Mouse (Mus musculus) WW6 (cell line): ENCODE data around the gene Slc51a.
A peak's percentile ranks its signal among the peaks of the same experiment; 100 is the strongest.
"Not testable (repeated sequence)": the region's sequence is repeated elsewhere in the genome, so short reads cannot be mapped to it uniquely, and the experiment has no call there.

Experiments used
- DNase-seq: peaks from one replicate; pipeline ENCODE4 v3.0.0-alpha.2; 2013; ENCODE audit warnings: low read depth, low spot score

The Slc51a gene

DNA sequence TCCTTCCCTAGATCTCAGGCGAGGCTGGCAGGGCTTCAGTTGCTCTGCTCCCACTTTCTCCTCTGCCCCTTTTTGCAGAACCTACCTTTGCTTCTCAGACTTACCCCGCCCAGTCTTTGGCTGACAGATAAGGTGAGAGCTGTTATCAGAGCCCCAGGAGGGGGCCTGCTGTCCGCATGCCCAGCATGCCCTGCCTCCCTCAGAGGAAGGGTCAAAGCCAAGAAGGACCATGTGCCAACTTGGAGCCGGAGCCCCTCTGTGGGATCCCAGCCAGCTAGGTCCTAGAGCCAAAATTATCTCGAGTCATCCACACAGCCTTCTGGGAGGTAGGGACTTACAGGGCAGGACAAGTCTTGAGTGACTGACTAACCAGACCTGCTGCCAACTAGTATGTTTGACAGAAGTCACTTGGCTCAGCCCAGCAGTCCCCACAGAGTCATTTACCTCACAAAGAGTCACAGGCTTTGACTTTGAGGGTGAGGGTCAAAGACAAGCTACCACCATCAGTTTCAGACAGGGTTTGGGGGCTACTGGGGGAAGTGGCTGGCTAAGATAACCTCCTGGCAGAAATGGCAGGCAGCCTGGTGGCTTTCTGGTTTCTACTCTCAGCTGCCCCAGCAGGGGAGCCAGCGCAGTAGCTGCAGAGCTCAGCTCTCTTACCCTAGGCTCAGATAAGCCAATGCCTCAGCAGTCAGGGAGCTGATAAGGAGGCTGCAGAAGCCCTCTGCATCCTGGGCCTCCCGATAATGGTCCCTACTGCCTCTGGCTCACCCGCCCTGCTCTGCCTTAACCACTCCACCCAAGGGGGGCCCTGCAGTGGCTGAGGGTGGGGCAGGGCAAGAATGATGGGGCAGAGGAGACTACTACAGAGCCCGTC, 21.6 kb upstream of the Slc51a start:
- DNase-seq: no peak

DNA sequence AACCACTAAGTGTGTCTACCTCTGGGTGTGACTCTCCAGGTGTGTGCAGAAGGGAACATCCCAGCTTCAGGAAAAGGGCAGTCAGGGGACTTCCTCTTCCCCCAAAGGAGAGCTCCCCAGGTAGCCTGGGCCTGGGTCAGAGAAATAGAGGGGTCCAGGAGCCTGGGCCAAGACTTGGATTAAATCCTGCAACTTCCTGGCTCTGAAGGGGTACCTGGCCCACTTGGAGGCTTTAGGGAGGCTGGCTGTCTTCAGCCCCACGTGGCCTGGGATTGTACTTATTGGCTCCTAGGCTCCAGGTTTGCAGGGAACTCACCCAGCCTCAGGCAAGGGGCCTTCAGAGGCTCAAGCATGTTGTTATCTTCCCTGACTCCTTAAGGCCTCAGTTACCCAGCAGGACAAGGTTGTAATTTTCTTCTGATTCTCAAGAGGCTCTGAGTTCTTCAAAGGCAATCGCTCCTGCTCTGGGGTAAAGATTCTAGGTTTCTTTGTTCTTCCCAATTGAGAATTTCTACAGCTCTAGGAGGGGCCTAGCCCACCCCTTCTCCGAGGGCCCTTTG, 20.9 kb upstream of the Slc51a start:
- no peak for DNase-seq

DNA sequence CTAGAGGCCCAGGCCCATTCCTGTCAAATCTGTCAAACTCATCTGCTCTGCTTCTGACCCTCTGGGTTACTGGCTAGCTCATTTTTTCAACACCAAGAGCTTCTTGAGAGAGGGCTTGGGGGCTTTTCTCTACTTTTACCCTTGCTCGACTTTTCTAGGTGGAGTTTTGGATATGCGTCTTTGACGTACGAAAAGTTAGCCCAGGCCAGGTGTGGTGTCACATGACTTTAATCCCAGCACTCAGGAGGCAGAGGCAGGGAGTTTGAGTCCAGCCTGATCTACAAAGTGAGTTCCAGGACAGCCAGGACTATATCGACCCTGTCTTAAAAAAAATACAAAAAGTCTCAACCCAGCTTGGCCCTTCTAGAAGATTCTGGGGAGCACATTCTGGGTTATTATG, 20.4 kb upstream of the Slc51a start:
- DNase-seq: no peak

DNA sequence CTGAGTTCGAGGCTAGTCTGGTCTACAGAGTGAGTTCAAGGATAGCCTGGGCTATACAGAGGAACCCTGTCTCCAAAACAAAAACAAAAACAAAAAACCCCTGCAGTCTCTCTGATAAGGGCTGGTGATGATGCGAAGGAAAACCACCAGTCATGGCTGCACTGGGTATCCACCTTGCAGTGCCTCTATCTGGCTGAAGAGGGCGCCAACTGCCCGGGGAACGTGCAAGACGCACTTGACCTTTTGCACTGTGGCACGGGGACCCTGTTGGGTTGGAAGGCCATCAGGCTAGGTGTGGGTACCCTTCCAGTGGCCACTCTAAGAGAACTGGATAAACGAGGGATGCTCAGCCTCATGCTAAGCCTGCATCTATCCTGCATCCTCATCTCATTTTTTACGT, 19.7 kb upstream of the Slc51a start:
- DNase-seq: no peak

DNA sequence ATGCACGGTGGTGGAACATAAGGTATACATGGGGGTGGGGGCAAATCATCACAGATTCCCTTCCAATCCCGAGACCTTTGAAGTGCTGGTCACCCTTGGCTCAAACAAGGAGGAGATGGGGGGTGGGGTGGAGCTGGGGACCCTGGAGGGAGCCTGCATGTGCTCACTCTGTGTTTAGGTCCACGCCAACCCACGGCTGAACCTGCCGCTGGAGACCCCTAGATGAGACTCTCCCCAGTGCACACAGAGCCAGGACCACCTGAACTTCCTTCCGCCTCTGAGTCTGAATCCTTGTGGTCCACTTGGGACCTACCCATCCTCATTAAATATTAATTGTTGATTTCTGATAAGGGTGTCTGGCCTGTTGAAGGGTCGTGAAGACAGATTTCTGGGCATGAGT, 19.2 kb upstream of the Slc51a start:
- DNase-seq: no peak

DNA sequence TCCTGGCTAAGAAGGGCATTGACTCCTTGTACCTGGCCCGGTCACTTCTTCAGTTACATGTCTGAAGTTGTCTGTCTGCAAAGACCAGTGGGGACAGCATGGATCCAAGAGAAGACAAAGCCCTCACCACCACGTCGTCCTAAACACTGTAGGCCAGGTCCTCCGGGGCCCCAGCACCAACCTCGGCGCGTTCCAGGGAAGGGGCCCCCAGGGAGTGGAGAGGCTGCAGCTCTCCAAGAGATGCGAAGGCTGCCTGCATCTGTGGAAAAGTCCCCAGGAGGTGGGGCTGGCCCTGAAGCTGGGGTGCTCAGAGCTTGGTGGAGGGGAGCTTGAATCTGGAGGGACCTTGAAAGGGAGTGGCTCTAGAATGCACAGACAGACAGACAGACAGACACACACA, 18.6 kb upstream of the Slc51a start:
- no peak for DNase-seq

DNA sequence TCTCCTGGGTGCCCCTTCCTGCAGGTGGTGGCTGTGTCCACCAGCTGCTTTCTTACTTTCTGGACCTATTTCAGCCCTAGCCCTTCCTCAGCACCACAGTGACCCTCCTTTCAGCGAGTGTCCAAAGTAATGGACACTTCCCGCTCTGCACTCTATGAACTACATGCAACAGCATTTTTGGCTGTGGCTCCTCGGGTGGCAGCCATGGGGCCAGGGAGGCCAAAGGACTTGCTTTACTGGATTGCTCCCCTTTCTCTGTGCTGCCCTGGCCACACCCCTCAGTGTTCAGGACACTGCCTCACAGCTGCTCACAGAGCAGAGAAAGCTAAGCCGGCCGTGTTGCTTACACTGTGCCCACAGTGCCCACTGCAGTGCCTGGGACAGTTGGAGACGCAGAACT, 16.0 kb upstream of the Slc51a start:
- DNase-seq: no peak

DNA sequence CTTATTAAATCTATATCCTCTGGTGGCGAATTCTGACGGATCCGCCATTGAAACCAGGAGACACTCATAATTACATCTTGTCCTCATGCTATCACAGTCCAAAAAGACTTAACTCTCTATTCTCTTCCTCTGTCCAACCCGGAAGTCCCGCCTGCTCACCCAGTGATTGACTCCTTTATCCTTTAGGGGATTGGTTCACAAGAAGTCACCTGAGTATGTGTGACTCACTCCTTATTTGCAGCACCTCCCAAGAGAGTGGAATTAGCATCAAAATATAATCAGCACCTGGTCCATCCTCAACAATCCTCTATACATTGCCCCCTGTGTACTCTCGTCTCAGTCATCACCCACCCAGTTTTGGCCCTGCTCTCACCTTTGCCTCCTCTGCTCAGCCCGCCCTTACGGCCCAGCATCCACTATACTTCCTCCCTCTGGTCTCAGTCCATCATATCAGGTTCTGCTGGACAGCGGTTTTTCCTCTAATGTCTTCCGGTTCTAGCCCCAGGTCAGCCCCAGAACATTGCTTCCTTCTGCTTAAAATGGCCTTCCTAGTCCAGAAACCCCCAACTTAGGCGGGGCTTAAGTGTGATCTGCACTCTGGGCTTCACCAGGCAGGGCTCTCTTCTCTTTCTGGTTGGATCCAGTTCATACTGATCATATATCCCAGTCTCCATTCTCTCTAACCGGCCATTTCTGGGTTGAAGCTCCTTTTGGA, 15.1 kb upstream of the Slc51a start:
- no peak for DNase-seq

DNA sequence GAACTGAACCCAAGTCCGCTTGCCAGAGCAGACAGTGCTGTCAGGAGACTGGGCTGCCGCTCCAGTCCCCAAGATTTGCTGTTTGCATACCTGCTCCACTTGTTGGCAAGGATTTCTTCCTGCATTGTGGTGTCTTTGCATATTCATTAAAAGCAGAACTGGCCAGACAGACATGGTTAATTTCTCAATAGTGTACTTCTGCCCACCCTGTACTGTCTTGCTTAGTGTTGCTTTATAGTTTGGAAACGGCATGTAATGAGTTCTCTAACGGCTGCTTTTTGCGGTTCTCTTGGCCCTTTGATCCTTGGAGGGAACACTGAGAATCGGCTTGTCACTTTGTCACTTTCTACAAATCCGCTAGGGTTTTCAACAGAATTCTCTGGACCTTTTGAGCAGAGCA, 13.8 kb upstream of the Slc51a start:
- no peak for DNase-seq

DNA sequence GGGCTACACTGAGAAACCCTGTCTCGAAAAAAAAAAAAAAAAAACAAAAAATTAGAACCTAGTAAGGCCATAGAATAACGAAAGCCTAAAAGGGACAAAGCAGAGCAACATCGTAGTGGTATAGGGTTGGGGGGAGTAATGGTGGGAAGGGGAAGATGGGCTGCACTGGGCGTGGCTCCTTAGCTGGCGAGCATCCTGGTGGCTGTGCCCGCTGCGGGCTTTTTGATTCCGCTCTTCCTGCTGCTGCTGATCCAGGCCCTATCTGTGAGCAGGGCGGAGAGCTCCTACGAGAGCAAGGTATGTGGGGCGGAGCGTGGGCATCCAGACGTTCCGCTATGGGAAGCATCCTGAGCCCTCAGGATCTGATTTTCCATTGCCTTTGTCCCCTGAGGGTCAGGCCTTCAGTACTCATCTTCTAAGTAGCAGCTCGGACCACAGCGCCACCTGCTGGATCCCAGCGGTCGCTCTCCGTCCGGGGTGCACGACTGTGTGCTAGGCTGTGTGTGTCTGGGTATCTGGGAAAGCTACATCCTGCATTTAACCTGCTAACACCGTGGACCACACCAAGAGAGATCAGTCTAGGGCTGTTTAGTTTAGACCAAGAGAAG, 11.9 kb upstream of the Slc51a start:
- peak; percentile 84 for DNase-seq

DNA sequence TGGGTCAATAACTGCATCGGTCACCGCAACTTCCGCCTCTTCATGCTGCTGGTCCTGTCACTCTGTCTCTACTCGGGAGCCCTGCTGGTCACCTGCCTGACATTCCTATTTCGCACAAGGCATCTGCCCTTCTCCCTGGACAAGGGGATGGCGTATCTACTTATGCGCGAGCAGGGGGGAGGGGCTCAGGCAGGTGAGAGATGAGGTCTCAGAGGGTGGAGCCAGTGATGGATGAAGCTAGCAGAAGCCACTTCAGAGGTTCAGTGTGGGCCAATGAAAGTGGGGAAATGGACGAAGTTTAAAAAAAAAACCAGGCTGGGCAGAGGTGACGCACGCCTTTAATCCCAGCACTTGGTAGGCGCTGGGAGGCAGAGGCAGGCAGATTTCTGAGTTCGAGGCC, 11.3 kb upstream of the Slc51a start:
- DNase-seq: no peak

DNA sequence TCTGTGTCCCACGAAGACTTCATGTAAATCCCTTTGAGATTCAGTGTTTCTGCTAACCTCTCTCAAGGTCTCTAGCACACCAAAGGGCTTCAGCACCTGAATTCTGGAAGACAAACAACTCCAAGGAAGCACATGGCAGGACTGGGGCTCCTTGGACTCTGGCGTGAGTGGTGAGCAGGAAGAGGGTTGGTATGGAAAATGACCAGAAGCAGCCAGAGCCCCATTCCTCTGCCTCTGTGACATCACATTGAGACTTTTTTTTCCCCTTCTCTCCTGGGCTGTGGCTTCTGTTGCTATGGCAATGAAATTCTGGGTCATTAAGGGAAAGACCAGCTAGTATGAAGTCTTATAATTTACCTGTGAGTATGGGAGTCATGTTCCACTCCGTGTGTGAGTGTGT, 8.3 kb upstream of the Slc51a start, which contains the start of gene Zdhhc19:
Gene Zdhhc19, plus strand, starts transcription at position 301 of the 400 bp plus-strand sequence.
- no peak for DNase-seq

DNA sequence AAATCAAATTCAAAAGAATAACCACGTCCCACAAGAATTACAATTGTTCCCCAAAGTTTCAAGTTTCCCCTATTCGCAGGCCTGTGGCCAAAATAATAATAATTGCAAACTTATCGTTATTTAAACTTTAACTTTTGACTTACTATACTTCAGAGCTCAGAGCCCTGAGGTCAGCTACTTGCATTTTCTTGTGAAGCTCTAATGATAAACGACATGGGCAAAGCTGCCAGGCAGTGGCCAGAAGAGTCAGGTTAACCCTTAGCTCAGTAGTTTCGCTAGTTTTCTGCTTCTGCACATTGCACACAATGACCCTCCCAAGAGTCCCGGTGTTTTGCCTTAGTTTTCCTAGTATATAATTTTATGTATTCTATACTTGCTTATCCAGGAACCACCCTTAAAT, 6.7 kb upstream of the Slc51a start:
- not testable (repeated sequence) for DNase-seq

DNA sequence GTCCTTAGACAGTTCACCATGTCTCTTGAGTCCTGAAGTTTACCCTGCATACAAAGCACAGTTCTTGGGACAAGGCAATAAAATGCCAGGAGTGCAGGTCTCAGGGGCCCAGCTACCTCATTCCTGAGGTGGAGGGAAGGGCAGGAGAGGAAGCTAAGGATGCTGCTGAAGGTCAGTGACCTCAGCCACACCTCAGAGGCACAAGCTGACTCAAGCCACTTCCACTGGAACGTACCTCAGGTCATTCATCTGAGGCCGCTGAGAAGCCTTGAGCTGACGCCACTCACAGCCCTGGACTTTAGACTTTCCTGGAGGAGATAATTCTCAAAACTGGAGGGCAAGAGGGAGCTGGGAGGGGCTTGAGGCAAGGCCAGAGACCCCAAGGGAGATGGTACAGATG, 1.3 kb upstream of the Slc51a start:
- no peak for DNase-seq

DNA sequence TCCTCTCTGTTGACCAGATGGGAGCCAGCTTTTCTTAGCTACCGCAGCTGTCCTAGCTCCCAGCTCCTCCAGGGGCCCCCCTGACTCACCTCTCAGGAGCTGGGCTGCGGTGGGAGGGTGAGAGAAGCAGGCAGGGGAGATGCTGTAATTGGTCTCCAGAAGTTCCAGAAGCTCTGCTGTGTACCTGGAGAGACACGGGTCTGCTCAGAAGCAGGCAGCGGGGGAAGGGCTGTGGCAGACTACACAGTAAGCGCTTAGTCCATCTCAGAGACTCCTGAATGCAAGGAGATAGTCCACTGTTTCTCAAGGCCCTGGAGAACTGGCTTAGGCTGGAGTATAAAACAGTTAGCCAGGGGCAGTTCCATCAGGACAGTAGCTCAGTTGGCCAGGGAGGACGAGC, 1.6 kb downstream of the Slc51a start:
- DNase-seq: no peak

DNA sequence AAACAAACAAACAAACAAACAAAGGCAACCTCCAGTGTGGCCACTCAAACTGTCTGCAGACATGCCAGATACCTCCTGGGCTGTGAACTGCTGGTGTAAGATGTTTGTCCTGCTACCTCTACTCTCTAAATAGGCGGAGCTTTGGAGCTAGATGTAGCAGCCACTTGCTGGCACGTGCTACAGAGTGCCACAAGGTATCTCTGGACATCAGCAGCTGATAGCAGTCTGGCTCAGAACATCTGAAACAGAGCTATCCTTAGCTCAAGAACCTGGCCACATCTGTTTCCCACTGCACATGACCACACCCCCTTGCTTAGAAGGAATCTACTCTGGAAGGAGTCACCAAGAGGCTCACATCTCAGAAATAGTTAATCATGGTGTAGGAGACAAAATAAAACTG, 2.5 kb downstream of the Slc51a start:
- DNase-seq: no peak

DNA sequence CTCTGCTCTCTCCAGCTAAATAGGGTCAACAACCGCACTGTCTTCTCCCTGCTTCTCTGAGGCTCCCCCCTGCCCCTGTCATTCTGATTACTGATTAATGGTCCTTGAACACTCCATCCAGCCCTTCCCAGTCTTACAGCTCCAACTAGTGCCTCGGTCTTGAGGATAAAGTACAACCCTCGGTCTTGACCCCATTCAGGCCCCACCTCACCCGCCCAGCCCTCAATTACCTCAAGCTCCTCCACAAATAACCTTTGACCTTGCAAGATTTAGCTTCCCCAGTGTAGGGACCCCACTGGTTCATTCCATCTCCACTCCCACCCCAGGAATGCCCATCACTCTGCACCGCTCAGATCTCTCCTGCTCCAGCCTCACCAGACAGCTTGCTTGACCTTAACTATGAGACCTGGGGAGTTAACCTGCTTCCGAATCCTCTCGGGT, 3.2 kb downstream of the Slc51a start:
- no peak for DNase-seq

DNA sequence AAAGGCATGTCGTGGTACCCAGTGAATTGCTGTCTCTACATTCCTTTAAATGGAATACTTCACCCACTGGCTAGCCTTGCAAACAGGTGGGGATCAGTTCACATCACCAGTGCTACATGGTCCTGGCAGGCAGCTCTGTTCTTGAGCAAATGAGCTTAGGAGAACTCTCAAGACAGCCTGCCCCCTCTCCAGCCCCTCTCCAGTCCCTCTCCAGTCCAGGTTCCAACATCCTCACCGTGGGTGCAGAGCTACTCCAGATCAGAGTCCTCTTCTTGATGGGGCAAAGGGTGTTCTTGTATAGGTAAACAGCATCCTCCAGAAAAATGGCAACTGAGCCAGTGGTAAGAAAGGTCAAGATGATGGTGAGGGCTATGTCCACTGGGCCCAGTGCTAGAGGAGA, 8.3 kb downstream of the Slc51a start:
- no peak for DNase-seq

DNA sequence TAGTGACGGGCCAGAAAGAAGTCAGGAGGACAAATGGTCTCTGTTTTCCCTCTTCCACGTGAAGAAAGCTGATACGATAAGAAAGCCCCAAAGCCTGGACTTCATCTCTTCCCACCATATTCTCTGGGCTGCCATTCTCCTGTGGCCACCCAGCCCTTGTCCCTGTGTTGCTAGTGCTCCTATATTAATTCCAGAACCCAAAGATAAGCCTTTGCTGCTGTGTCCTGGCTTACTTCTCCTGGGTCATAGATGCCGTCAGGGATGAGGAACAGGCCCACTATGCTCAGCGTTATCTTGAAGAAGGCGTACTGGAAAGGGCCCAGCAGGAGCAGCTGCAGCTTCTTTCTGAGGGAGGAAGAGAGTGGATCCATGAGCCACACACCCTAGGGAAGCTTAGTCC, 10.4 kb downstream of the Slc51a start:
- DNase-seq: no peak

DNA sequence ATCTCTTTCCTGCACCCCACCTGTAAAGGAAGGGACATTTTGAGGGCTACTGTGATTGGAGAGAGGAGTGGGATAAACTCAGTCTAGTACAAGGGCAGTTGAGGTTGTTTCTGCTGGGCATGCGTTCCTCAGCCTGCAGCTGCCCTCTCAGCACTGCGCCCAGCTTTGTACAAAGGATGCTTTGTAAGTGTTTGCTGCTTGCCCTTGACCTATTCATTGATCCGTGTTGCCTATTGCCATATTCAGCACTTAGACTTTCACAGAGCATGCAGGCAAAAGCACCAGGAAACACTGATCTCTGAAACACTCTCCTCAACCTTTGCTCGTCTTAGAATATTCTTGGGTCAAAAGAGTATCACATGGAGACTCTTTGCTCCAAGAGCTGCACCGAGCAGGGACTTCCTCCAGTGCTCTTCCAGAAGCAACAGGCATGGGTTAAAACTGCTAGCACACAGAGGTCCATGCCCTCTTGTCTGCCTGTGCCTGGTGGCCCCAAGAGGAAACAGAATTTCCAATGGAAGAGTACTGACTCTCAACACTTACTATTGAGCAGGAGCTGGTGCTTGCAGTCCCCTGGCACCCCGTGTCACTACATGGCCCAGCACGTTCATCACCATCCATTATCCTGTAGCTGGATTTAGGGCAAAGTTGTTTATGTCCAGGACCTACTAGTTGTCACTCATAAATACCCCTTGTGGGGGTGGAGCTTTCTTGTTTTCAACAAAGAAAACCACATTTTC, 15.2 kb downstream of the Slc51a start:
- no peak for DNase-seq

DNA sequence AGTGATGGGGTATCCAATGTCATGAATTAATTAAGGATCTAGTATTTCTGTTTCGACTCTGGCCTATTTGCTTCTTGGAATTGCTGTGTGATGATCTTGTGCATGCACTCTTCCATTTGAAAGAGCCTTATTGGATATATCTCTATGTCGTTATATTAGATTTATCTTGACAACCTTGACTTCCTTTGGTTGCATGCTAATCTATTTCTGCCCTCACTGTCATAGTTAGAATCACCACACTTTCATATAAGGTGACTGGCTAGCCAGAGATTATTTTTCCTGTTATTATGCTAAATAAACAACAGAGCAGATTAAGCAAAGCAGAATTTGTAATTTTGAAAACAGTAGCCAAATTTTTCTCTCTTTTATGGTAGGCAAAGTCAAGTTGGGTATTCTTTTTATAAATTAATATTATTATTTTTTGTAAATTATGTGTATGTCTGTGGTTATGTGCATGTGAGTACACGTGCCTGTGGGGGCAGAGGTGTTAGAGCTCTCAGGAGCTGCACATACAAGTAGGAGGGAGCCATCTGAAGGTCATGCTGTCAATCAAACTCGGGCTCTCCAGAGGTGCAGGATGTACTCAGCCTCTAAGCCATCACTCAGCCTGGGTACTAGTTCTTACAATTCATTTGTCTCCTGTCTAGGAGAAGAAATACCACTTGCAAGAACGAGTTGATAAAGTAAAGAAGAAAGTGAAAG, 18.1 kb downstream of the Slc51a start:
- DNase-seq: no peak
